Mouse (Mus musculus) kidney, adult 2 months (tissue): ENCODE measurements around the gene Mex3b. TPM values are rescaled to one million over a fixed set of nuclear protein-coding genes. Genes with fewer than 3 reads are reported as not detected.

ENCODE experiments used
- DNase-seq: peaks from one replicate; pipeline ENCODE4 v3.0.0; 2021
- H3K27ac ChIP-seq: fragments of 200-500 bp; 2 replicates; pipeline ENCODE4 v1.5.1; 2012; ENCODE audit warnings: low read depth, low read length, control low read depth, inconsistent platforms; ENCODE audit not compliant: insufficient read depth
- H3K27me3 ChIP-seq: fragments of 200-500 bp; replicated peaks from 2 replicates; pipeline ENCODE4 v1.6.1; 2012; ENCODE audit warnings: mild to moderate bottlenecking, moderate library complexity, low read length, inconsistent platforms; ENCODE audit not compliant: control insufficient read depth, insufficient read depth
- H3K36me3 ChIP-seq: fragments of 200-500 bp; 2 replicates; pipeline ENCODE4 v1.6.1; 2012; ENCODE audit warnings: mild to moderate bottlenecking, moderate library complexity, low read length, inconsistent platforms; ENCODE audit not compliant: control insufficient read depth, insufficient read depth
- H3K4me1 ChIP-seq: fragments of 200-500 bp; 2 replicates; pipeline ENCODE4 v1.6.1; 2011; ENCODE audit warnings: low read length; ENCODE audit not compliant: control insufficient read depth, insufficient read depth
- H3K4me3 ChIP-seq: fragments of 200-500 bp; 2 replicates; pipeline ENCODE4 v1.5.1; 2011; ENCODE audit warnings: mild to moderate bottlenecking, low read depth, low read length, control low read depth; ENCODE audit not compliant: insufficient read depth
- CTCF ChIP-seq: fragments of 200-500 bp; conservative IDR thresholded peaks from 2 replicates; pipeline ENCODE4 v1.5.1; 2011; ENCODE audit warnings: low read depth, mild to moderate bottlenecking, control low read depth, low read length, moderate library complexity, mixed read lengths; ENCODE audit not compliant: insufficient read depth, insufficient read length
- POLR2A ChIP-seq: fragments of 200-500 bp; IDR thresholded peaks from one replicate; pipeline ENCODE4 v1.6.1; 2011; ENCODE audit warnings: low read depth, low read length, control low read depth
- WGBS: fragments of 180-500 bp; shearing (Covaris S2); methylation state at CpG from one replicate; pipeline ENCODE4 v1.1.7; 2018; 5-methylcytosine and 5-hydroxymethylcytosine counted together
- polyA plus RNA-seq: library from polyadenylated mRNA; depleted of rRNA; stranded (reverse); fragments of >200 nt; gene quantifications from 2 replicates; pipeline ENCODE4 v1.2.3, GENCODE M21; 2012; rRNA removed

The Mex3b gene
- 3.7 and 4.7 TPM in 2 replicates for polyA plus RNA-seq

DNA sequence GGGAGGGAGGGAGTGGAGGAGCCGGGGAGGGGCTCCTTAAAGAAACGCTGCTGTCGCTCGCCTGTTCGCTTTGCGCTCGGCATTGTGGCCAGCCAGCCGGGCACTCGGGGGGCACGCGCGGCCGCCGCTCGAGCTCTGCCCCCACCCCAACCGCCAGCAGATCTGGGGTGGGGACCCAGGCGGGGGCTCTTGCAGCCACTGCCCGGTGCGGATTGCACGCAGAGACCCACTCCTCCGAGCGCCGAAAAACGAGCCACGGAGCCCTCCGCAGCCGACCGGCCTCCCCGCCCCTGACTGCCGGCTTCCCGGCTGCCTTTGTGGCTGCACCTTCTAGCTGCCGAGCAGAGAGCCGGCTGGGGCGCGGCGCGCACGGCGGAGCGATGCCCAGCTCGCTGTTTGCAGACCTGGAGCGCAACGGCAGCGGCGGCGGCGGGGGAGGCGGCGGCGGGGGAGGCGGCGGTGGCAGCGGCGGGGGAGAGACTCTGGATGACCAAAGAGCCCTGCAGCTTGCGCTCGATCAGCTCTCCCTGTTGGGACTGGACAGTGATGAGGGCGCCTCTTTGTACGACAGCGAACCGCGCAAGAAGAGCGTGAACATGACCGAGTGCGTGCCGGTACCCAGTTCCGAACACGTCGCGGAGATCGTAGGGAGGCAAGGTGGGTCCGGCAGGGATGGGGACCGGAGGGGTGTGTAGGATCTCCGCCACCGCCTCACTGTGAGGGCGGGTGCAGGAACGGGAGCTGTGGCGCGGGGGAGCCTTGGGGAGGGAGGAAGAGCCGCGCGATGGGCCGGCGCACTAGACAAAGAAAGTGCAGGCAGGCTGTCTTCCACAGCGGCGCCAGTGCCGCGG lies at the start of gene Mex3b:
Gene Mex3b (plus strand): TSS at position 63 of the 851 bp plus-strand sequence.
- peak; percentile 35 for TF ChIP-seq POLR2A
- TF ChIP-seq CTCF, result no peak
- WGBS, result under 1% methylated on average over 73 of the region's 87 CpGs
- Histone ChIP-seq H3K4me3 (peak within 1 kb of the TSS; percentile 81), H3K4me1 (0 out of 2 replicates have a peak, but pooled peaks cover 3% of the 10 kb centered on the region), H3K27ac (peak within 1 kb of the TSS; percentile 94), H3K36me3 (no peaks in the 10 kb centered on the region), H3K27me3 (no peaks in the 10 kb centered on the region)
- peak; percentile 60 for DNase-seq

DNA sequence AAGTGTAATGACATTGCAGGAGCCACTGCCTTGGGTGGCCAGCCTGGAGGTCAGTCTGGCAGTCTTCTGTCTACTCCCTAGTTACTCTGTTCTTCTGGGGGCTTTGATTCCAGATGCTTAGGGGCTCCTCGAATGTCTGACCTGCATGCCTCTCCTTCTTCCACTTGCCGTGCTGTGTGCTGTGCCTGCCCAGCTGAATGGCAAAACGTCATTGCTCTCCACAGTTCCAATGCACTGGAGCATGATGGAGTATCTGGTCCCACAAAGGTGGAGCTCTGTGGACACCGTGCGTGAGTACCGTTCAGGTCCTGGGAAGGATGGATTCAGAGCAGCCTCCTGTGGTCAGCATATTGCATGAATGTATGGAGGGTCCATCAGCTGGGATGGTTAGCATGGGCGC lies 47.6 kb upstream of the Mex3b start:
- 88% methylated on average over 7 of the region's 7 CpGs for WGBS
- Histone ChIP-seq H3K36me3 (no peaks in the 10 kb centered on the region), H3K27me3 (no peaks in the 10 kb centered on the region), H3K27ac (no peak overlapping the region), H3K4me3 (no peak overlapping the region), H3K4me1 (no peaks in the 10 kb centered on the region)
- no peak for DNase-seq
- TF ChIP-seq POLR2A, result no peak
- no peak for TF ChIP-seq CTCF

DNA sequence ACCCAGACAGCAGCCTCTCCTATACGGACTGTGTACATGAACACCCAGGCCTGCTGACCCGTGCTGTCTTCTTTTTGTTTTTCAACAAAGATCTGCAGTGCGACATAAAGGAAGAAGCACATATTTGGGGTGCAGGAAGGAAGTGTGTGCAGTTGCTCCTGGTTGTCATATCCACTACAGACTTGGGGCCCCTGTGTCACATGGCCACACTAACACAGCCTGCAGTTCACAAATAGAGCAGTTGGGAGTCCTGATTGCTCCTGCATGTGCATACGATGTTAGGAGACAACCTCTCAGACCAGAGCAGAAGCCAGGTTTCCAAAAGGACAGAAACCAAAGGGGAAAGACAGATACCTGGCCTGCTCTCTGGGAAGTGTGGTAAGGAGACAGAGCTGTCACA lies 46.5 kb upstream of the Mex3b start:
- H3K27ac ChIP-seq, result no peak overlapping the region
- TF ChIP-seq CTCF (no peak), POLR2A (no peak)
- no peak for DNase-seq
- WGBS, result 68% methylated on average over 4 of the region's 4 CpGs
- H3K27me3 ChIP-seq, result no peaks in the 10 kb centered on the region
- H3K4me3 ChIP-seq, result no peak overlapping the region
- H3K36me3 ChIP-seq, result no peaks in the 10 kb centered on the region
- H3K4me1 ChIP-seq, result no peaks in the 10 kb centered on the region

DNA sequence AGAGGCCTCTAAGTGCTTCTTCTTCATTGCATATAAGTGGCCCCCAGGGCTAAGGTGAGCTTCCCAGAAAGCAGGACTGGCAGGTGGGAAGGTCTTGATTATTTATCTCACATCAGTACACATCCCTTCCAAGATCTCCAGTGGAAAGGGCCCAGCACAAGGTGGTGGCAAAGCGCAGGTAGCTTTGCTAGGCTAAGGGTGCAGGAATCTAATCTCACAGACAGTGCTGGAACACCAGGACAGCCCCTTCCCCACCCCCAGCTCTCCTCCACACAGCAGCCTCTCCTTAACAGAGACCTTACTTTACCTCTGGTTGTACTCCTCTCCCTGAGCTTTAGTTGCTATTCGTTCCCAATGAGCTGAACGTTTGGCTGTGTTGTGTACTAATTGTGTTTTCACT lies 45.6 kb upstream of the Mex3b start:
- no peaks in the 10 kb centered on the region for H3K36me3 ChIP-seq
- no peak for TF ChIP-seq POLR2A
- TF ChIP-seq CTCF, result no peak
- WGBS, result 66% methylated on average over 3 of the region's 3 CpGs
- H3K4me3 ChIP-seq, result no peak overlapping the region
- DNase-seq, result no peak
- no peaks in the 10 kb centered on the region for H3K27me3 ChIP-seq
- no peak overlapping the region for H3K27ac ChIP-seq
- no peaks in the 10 kb centered on the region for H3K4me1 ChIP-seq

DNA sequence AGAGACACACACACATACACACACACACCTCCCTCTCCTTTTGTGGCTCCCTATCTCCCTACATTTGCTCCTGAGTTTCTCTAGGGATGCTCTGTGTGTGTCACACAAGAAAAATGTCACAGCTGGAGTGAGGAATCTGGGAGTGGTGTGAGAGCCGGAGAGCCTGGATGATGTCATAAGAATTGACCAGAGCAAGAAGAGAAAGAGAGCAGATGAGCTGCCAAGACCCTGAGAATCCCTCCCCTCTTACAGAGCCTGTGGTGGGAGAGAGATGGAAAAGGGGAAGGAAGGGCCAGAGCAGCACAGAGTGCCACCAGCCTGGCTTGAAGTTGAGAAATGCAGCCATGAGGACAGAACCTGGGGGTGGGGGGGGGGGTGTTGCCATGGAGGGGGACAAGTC lies 44.6 kb upstream of the Mex3b start:
- H3K4me3 ChIP-seq, result no peak overlapping the region
- no peaks in the 10 kb centered on the region for H3K4me1 ChIP-seq
- H3K27me3 ChIP-seq, result no peaks in the 10 kb centered on the region
- TF ChIP-seq CTCF (no peak), POLR2A (no peak)
- DNase-seq, result no peak
- no peaks in the 10 kb centered on the region for H3K36me3 ChIP-seq
- WGBS, result 53% methylated on average over 1 of the region's 1 CpGs
- no peak overlapping the region for H3K27ac ChIP-seq

DNA sequence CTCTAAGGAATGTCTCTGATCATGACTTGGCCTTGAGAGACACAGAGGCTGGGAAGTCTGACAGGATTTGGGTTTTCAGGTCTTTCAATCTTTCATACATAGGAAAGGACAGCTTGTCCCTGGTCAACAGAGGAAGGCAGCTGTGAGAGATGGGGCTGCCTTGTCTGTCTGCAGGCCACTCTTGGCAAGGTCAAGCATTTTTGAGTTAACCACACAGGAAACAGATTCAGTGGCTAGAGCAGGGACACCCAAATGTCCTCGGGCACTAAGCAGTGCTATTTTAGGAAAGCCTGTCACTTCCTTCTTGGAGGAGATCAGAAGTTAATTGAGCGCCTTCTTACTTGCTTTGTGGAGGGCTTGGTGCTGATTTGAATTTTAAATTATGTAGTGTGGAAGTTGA lies 38.9 kb upstream of the Mex3b start:
- no peaks in the 10 kb centered on the region for H3K36me3 ChIP-seq
- TF ChIP-seq CTCF (no peak), POLR2A (no peak)
- no peak overlapping the region for H3K27ac ChIP-seq
- no peaks in the 10 kb centered on the region for H3K27me3 ChIP-seq
- peaks cover 2% of the 10 kb centered on the region; the same call in 1 of the 2 replicates for H3K4me1 ChIP-seq
- H3K4me3 ChIP-seq, result no peak overlapping the region
- 36% methylated on average over 2 of the region's 2 CpGs for WGBS
- peak; percentile 33 for DNase-seq

DNA sequence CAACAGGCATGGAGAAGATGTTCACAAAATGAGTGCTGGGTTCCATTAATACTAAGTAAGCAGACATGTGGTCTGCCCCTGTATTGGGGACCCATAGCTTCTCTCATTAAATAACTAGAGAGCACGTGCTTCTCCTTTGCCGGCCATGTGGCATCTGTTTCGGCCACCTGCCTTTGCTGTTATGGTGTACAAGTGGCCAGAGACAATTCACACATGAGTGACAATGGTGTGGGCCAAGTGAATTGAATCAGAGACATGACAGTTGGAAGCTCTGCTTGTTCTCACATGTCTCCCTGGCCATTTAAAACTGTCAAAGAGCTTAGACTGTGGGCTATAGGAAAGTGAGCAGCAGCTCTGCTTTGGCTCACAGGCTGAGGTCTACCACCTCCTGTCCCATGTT lies 37.6 kb upstream of the Mex3b start:
- Histone ChIP-seq H3K36me3 (no peaks in the 10 kb centered on the region), H3K27me3 (no peaks in the 10 kb centered on the region), H3K4me1 (peaks cover 2% of the 10 kb centered on the region; the same call in 1 of the 2 replicates), H3K4me3 (no peak overlapping the region), H3K27ac (no peak overlapping the region)
- no peak for TF ChIP-seq POLR2A
- no peak for TF ChIP-seq CTCF
- DNase-seq, result no peak
- WGBS, result 71% methylated on average over 3 of the region's 3 CpGs
